In genomic region chr14:71085721-71086120, GRCm38 (mm10) we compare ENCODE assay signal across 26 mouse cellular contexts.
"Had no signal": no experiment of that assay in that cellular context is flagged by ENCODE, and none has a peak within 500 bp of the region (broad histone marks: within the 10 kb centered on the region; RNA-seq: fewer than 3 reads in every experiment).

No protein-coding gene starts in this region.

- H3K27me3 ChIP-seq: heart, embryonic 13.5 days; heart, embryonic 15.5 days; intestine, embryonic 15.5 days; limb, embryonic 12.5 days; liver, embryonic 13.5 days; liver, embryonic 15.5 days had no signal

- H3K4me3 ChIP-seq: heart, embryonic 13.5 days; heart, embryonic 15.5 days; intestine, embryonic 15.5 days; layer of hippocampus, adult 2 months; left cerebral cortex, adult 2 months; limb, embryonic 10.5 days; limb, embryonic 12.5 days; liver, embryonic 13.5 days; liver, embryonic 15.5 days had no signal

- H3K27ac ChIP-seq: heart, embryonic 13.5 days; heart, embryonic 15.5 days; hindbrain, embryonic 14.5 days; intestine, embryonic 15.5 days; layer of hippocampus, adult 2 months; left cerebral cortex, adult 2 months; limb, embryonic 10.5 days; limb, embryonic 12.5 days; liver, embryonic 13.5 days; liver, embryonic 15.5 days had no signal

- H3K9ac ChIP-seq: heart, embryonic 13.5 days; heart, embryonic 15.5 days; hindbrain, embryonic 14.5 days; intestine, embryonic 15.5 days; limb, embryonic 12.5 days; liver, embryonic 13.5 days; liver, embryonic 15.5 days had no signal

- H3K36me3 ChIP-seq: heart, embryonic 13.5 days; heart, embryonic 15.5 days; intestine, embryonic 15.5 days; limb, embryonic 10.5 days; limb, embryonic 12.5 days; liver, embryonic 13.5 days; liver, embryonic 15.5 days had no signal

- ATAC-seq: hindbrain, embryonic 16.5 days; inflammation-experienced regulatory T-cells, adult 6 months; intestine, embryonic 15.5 days; intestine, postnatal 0 days had no signal

- DNase-seq: gastrocnemius, postnatal 14 days; gastrocnemius, postnatal 36 days; heart, adult 18-20 months; heart, postnatal 14 days; heart, postnatal 36 days; kidney, adult 18-20 months; kidney, adult 8-10 months; kidney, postnatal 10 days; kidney, postnatal 25 days; kidney, postnatal 4 days; liver; liver, embryonic 13.5 days had no signal

- H3K4me2 ChIP-seq: heart, embryonic 11.5 days; heart, embryonic 13.5 days; heart, embryonic 15.5 days; hindbrain, embryonic 14.5 days; intestine, embryonic 15.5 days; limb, embryonic 12.5 days; liver, embryonic 11.5 days; liver, embryonic 13.5 days; liver, embryonic 15.5 days had no signal

- H3K4me1 ChIP-seq: heart, embryonic 13.5 days; heart, embryonic 15.5 days; intestine, embryonic 15.5 days; limb, embryonic 10.5 days; limb, embryonic 12.5 days; liver, embryonic 13.5 days; liver, embryonic 15.5 days had no signal

- H3K9me3 ChIP-seq: heart, embryonic 13.5 days; heart, embryonic 15.5 days; intestine, embryonic 15.5 days; limb, embryonic 10.5 days; limb, embryonic 12.5 days; liver, embryonic 13.5 days; liver, embryonic 15.5 days had no signal
